Mouse (Mus musculus) monocyte, adult 5-6 weeks (primary cell): Measurements from ENCODE around the gene Lpp. TPM values are rescaled to one million over a fixed set of nuclear protein-coding genes. Genes with fewer than 3 reads are reported as not detected.

Source experiments
- ATAC-seq: fragments of 153-309, 156-312 bp; replicated peaks from 2 replicates; pipeline ENCODE4 v1.8.0; 2017; ENCODE audit warnings: mild to moderate bottlenecking; ENCODE audit not compliant: low TSS enrichment, insufficient number of reproducible peaks, severe bottlenecking, poor library complexity, low FRiP score
- total RNA-seq: library from RNA; stranded (forward); fragments of 200-1000, 200-491, 200-594 nt; gene quantifications from 3 replicates; pipeline ENCODE4 v1.2.3, GENCODE M21; 2017

The Lpp gene
- total RNA-seq, 1 experiment from 2014 or later = 8.9 TPM

DNA sequence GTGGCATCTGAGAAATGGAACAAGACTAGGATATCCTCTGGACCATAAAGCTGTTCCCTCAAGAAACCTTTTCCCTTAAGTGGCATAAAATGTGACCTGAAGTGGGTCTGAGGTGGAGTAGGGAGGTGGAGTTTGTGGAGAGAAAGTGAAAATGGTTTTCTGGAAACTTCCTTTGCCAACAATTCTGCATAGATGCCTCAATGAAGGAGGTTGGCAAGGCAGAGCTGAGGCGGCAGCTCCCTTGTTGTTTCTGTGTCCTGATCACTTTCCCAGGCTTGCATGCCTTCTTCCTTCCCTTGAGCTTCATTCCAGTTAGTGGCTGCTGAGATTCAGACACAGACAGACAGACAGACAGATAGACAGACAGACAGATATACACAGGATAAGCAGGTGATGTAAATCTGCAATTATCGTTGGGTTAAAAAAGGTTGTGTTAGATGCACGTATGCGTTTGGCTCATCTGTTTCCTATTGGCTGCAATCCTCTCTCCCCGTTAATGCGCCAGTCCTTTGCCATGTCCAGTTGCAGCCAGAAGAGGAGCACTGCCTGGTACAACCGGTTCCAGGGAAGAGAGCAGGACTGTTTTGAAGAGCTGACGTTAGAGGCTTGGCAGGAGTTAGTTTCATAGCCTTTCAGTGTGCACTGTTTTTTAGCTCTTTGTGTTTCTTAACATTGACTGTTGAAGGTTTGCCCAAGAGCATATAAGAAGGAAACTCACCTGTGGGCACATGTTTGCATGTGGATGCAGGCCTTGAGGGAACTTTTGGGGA lies 96.4 kb downstream of the Lpp start:
- no peak for ATAC-seq

DNA sequence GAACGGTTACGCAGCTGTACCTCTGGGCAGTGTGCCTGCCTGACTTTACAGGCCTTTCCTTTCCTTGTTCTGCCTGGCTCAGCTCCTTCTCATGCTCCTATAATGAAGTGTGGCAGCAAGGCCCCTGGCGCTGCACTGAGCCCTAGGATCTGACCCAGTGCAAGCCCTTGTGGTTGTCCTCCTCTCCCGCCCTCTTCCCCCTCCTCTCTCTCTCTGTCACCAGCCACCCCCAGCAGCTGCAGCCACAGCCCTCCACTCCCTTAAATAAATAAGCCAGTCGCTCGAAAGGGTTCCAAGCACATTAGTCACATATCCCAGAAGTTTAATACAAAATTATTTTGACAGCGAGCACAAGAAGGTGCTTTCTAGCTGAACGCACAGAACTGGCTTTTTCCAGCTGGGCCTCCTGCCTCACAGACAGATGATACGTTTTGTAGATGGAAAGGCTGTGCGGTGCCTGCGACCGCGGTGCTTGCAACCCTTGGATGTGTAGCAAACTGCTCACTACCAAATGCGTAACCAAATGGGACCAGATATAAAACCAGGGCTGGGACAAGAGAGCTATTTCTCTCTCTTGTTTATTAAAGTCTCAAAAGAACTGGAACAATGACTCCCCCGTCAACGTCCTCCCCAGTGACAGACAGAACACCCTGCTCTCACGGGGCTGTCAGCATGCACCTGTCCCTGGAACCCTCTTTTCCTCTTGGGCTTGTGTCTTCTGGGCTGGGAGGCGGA lies 97.6 kb downstream of the Lpp start:
- no peak for ATAC-seq

DNA sequence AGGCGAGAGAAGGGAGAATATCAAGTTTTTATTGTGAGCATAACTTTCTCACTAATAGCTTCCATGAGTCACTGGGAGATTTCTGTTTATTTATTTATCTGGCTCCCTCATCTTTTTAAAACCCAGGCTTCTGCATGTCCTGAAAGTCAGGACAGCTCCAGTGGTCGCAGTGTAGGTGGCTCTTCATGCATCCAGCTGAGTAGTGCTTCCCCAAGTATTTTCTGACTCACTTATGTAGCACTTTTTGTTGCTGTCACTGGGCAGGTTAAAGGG lies 98.1 kb downstream of the Lpp start:
- ATAC-seq = no peak

DNA sequence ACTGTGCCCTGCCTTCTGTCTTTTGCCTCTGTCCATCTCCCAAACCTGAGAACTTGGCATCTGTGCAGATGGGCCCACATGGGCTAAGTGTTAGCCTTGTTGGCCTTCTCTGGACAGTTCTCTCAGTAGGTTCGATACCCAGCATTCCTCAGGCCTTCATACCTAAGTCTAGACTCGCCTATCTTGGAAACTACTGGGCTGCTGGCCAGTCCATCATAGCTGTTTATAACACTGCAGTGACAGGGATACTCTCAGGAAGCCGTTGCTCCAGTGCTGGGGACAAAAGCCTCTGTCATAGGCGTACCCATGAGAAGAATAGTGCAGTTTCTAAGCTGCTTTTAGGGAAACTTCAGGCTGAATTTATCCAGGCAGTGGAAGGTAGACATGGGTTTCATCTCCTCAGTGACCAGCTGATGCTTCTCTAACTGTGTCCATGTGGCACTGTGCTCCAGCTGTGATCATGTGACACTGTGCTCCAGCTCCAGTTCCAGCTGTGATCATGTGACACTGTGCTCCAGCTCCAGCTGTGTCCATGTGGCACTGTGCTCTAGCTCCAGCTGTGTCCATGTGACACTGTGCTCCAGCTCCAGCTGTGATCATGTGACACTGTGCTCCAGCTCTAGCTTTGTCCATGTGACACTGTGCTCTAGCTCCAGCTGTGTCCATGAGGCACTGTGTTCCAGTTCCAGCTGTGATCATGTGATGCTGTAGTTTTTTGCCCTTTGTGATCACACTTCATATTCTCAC lies 99.1 kb downstream of the Lpp start:
- ATAC-seq = no peak

DNA sequence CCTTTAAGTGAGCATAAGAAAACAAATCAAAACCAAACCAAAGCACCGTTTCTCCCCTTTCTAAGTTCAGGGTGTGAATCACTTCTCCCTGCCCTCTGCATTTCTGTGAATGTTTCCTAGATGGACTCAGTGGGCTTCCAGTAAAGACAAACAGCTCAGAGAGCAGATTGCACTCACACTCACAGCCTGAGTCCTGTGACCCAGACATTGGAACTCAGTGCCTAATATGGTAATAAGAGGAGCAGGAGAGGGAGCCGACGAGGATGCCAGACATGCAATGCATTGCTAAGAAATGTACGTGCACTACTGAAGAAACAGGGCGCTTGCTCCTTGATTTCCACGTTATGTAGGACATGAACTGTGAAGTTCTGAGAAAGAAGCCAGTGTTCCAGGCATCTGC lies 101.2 kb downstream of the Lpp start:
- ATAC-seq = no peak

DNA sequence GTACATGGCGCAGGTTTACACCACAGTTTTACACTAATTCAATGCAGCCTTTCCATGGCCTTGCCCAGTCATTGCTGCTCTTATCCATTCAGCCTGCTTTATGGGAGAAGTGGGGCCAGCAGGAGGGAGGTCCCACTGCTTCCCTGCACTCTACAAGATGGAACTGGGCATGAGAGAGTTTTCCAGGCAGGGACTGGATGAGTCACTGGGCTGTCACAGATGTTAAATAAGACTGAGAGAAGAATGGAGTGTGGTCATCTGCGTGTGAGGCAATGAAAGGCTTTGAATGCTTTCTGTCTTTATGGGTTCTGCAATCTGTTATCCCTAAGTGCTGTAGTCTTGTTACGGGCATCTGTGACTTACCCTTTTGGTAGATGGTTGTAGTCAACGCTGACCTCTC lies 102.2 kb downstream of the Lpp start:
- ATAC-seq = no peak

DNA sequence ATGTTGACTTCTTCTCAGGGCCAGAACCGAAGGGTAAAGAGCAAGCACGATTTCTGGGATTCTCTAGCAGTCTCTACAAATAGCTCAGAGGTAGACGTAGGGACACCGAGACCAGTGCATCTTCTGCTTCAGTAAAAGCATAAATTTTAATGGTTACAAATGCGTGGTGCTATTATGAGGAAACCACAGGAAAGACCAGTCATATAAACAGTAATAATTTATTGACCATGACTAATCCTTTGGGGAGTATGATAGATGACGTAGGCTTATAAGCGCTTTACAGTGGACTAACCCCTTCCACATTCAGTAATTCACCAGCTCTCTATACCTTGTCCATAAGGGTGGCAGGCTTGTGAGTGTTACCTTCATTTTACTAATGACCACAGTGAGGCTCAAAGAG lies 103.3 kb downstream of the Lpp start:
- ATAC-seq = no peak

DNA sequence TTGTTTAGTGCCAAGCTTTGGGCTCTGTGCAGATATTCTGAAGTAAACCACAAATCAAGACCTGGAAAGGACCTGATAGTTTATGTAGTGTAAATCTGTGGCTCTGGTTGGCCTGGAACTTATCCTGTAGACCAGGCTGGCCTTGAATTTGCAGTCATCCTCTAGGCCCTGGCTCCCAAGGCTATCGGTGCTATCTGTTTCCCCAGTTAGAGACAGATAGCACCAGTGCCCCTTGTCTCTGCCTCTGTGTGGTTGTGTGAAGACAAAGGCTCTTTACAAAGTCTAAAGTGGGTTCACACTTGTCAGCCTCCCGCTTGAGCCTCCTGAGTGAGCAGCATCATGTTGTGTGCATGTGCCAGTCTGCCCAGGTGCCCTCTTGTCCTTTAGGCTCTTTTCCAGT lies 104.1 kb downstream of the Lpp start:
- no peak for ATAC-seq

DNA sequence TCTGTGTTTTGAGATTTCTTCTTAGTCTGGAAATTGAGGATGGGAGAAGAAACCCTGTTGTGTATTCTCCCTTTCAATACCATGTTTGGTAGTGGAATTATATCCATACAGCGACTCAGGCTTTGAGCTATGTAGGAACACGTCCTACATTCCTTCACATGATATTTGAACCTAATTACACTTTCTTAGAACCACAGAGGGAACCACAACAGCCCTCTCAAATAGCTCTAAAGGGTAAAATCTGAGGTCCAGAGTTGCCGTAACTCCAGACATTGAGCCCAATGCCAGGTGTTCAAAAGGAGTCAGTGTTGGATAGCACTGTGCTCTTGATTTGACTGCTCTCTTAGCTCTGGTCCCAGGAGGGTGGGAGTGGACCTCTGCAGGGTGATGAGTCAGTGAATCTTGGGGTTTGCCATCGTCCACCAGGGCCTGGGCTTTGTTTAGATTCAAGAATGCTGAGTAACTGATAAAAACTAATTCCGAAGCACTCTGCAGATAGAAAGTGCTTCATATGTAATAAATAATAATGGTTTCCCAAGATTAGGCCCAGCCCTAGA lies 104.9 kb downstream of the Lpp start:
- ATAC-seq = no peak

DNA sequence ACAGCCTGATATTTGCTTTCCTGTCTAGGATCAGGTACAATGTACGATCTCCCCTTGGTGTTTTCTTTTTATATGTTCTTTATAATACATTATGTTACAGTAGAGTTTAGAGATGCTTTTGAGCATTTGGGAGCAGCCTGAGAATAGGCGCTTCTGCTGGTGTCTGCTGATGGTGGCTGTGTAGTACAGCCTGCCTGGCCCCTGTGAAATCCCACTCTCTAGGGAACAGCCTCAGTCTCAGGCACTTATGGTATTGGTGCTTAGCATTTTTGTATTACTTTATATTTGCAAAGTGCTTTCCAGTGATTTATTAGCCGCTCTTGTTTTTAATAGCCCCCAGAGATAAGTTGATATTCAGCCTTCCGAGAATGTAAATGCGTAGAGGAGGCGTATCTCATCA lies 107.9 kb downstream of the Lpp start:
- ATAC-seq = no peak

DNA sequence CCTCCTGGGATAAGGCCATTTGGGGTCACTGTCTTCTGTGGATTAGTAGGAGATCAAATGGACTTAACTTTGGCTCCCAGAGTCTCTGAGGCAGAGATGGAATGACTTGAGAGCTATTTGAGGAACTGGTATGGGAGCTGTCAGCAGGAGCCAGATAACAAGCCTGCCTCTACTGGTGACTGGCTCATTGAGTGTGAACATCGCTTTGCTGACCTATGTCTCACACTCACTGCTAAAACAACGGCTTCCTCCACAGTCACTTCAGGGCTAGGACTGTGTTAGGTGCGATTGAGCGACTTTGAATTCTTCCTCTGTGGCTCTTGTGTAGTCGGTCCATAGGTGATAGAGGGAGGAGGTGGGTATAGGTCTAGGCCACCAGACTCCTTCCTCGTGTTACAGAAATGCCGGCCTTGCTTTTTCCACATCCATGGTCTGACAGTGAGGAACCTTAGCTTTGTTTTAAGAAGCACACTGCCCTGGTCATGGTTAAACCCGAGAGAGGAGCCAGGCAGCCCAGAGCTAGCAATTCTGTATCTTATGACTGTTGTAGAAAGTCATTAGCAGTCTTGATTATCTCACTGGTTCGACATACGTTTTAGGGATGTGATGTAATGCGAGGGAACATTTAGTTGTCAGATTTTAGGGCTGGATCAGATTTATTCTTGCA lies 108.5 kb downstream of the Lpp start:
- ATAC-seq = no peak

DNA sequence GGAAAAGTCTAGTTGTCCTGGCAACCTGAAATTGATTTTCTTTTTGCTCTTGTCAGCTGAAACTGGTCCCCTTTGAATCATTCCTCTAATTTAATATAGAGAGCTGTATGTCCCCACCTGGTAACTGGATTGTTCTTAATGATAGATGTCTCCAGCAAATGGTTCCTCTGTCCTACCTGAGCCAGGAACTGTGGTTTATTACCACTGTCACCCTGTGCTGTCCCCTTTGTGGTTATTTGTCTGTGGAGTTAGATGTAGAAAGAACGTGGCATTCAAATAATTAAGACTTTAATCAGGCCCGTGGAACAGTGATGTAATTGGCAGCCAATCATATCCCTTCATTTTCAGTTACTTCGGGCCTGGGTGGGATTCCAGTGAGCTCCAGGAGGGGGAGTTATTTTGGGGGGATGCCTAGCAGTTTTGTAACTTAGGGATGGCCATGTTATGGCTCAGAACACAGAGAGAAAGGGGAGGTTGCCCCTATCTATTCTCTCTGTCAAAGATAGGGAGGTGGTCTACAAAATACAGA lies 109.1 kb downstream of the Lpp start:
- ATAC-seq = no peak

DNA sequence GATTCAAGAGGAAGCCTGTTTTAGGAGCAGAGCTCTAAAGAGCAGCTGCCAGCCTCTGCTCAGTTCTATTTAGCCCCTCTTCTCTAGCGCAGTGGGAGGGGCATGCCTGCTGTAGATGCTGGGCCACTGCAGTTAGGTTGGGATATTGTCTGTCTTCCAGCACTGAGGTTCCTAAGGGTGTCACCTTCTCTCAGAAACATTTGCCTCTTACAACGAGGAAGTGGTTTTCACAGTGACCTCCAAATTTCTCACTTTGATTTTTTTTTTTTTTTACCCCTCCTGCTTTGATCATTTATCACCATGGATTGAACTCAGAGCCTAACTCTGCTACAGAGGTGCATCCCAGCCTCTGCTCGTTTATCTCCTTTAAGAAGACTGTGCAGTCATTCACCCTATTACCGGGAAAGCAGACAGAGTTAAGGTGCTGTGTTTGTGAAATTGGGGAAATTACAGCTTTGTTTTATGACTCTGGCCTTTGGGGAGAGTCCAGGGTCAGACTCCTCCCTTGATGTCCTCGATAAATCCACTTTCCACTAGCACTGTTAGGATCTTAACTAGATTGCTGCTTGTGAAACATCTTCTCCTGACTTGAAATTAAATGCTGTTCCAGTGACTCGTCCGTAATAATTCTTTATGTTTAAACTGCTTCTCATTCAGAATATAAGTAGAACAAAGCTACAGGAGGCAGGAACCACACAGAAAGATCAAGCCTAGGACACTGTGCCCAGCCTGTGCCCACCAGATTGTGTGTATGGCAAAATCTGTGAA lies 111.7 kb downstream of the Lpp start:
- ATAC-seq = peak; percentile 36

DNA sequence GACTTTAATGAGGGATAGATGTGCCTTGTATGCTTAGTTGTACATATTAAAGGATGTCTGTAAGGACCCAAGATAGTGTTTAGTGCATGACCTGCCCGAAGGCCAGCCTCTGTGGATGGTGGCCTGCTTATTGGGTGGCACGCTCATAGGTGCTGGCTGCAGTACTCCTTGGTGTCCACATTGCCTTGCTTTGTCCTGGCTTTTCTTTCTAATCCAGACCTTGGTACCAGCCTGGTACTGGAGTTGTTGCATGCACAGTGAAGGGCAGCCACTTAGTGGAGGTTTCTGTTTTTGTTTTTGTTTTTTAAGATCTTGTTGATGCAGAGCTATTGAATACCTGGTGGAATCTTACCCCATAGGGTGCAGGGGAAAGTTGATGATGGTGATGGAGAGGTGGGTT lies 112.9 kb downstream of the Lpp start:
- no peak for ATAC-seq

DNA sequence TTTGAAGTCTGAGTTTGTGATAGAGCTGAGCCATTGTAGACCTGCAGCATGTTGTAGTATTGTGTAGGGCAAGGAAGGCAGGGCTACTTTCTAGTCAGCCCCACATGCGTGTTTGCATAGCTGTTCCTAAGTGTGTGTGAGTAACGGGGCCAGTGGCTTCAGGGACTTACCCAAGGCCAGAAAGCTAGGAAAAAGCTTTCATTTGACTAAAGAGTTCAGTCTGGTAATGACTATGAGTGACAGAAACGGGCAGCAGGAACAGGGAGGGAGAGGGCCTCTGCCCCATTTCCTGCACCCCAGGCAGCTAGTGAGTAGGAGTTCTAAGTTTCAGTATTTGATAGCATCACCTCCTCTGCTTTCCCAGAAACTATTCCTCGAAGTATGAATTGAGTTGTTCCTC lies 113.4 kb downstream of the Lpp start:
- no peak for ATAC-seq

DNA sequence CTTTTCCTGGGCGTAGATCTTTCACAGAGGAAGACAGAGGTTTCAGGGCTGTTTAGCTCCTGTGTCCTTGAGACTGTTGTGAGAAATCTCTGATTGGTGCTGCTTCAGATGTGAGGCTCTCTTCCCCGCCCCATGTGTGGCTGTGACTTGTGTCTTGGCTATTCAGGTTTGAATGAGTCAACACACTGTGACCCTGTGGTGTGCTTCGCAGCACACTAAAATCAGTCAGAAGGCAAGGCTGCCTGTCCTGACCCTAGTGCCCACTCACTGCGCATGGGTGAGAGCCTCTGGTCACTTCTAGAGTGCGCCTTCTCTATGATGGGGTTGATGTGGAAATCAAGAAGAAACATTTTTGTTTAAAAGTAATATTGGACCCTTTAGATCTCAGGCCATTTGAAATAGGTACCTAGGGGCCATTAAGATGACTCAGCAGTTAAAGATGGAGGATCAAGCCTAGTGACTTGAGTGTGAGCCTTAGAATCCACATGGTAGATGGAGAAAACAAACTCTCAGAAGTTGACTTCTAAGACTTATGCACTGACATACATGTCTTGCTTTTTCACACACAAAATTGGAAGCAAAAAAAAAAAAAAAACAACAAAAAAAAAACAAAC lies 114.7 kb downstream of the Lpp start:
- peak; percentile 39; the same call in 1 of the 2 replicates for ATAC-seq

DNA sequence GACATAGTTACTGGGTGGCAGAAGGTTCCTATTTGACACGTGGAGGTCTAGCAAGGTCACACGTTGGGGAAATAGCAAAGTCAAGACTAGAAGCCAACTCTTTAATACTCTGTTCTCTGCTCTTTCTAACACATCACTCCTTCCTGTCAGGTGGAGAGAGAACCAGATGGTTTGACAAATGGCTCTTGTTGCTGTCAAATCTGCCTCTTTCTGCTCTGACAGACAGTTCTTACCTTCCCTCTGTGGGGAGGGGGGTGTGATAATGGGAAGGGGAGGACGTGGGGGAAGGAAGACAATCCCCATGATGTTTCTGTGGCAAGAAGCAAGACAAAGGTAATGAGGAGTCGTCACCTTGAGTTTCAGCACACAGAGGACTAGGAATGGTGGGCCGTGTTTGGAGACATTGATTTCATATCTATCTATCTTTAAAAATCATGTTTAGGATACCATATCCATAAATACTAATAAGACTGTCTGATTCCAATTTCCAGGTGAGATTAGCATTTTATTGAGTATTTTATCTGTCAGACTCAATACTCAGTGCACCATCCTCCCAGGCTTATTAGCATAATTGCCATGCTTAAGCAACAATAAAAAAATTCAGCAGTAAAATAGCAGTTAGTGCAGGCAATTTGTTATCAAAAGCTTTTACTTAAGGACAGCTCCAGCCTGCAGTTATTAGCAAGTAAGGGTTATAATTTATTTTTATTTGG lies 115.9 kb downstream of the Lpp start:
- no peak for ATAC-seq
